In genomic region chr11:75458169-75458568, GRCm38 (mm10) we compare ENCODE assay signal across 8 mouse cellular contexts. TPM values are rescaled to one million over a fixed set of nuclear protein-coding genes. Genes with fewer than 3 reads are reported as not detected.
DNase-seq lines count a peak whose midpoint lies in the region; ATAC-seq and TF ChIP-seq lines count a peak whose summit lies in the region.

No protein-coding gene starts in this region.

- 25% methylated on average over 3 of the region's 3 CpGs for WGBS in hindbrain, embryonic 14.5 days
- WGBS in hindbrain, embryonic 13.5 days = 20% methylated on average over 3 of the region's 3 CpGs
- WGBS in bone marrow, adult 2 months = 23% methylated on average over 3 of the region's 3 CpGs
- 23% methylated on average over 3 of the region's 3 CpGs for WGBS in intestine, postnatal 0 days

- peak; percentile 90 to 94 for TF ChIP-seq CTCF in CH12.LX (conservative IDR thresholded peaks at IDR 0.05 in 1 of 2, IDR thresholded peaks at IDR 0.05 in 1 of 2; ENCODE audit: low read depth in 2 of 2, low read length in 2 of 2)
- TF ChIP-seq CTCF in bone marrow, adult 2 months (IDR thresholded peaks at IDR 0.05; ENCODE audit: control insufficient read depth, insufficient read depth, low read length) = peak; percentile 30; the same call in 1 of the 2 replicates
- peak; percentile 84 for TF ChIP-seq CTCF in intestine, postnatal 0 days (IDR thresholded peaks at IDR 0.05; ENCODE audit: low read depth)

- peak; percentile 45 for DNase-seq in hindbrain, embryonic 14.5 days (ENCODE audit: low spot score)
- DNase-seq in CH12.LX (ENCODE audit: extremely low read depth) = peak; percentile 84
- peak; percentile 59 for DNase-seq in retina, postnatal 1 day
- no peak for DNase-seq in right cerebral cortex, adult 18-20 months
- DNase-seq in left cerebral cortex, postnatal 25 days (ENCODE audit: low spot score in 2 of 2) = no peak

- no peaks in the 10 kb centered on the region for H3K27me3 ChIP-seq in hindbrain, embryonic 14.5 days (ENCODE audit: control insufficient read depth, insufficient read depth, low read length)
- no peaks in the 10 kb centered on the region for H3K27me3 ChIP-seq in hindbrain, embryonic 13.5 days
- no peaks in the 10 kb centered on the region for H3K27me3 ChIP-seq in CH12.LX (replicated peaks)
- no peaks in the 10 kb centered on the region for H3K27me3 ChIP-seq in intestine, postnatal 0 days (replicated peaks; ENCODE audit: control insufficient read depth, insufficient read depth, low read length)

- no peak overlapping the region for H3K27ac ChIP-seq in hindbrain, embryonic 14.5 days
- H3K27ac ChIP-seq in hindbrain, embryonic 13.5 days = no peak overlapping the region
- peak overlapping the region; percentile 98 for H3K27ac ChIP-seq in CH12.LX (ENCODE audit: insufficient read depth, low read depth)
- peak overlapping the region; percentile 92; the same call in 1 of the 2 replicates for H3K27ac ChIP-seq in bone marrow, adult 2 months (ENCODE audit: control insufficient read depth, insufficient read depth, low read depth, low read length, poor library complexity)
- no peak overlapping the region for H3K27ac ChIP-seq in intestine, postnatal 0 days (ENCODE audit: low read depth, low read length)

- no peak; the same call in 1 of the 2 replicates for TF ChIP-seq POLR2A in CH12.LX (IDR thresholded peaks at IDR 0.05; ENCODE audit: low read depth, low read length)
- TF ChIP-seq POLR2A in bone marrow, adult 2 months (IDR thresholded peaks at IDR 0.05; ENCODE audit: borderline replicate concordance, control insufficient read depth, low read depth, low read length) = no peak

- H3K36me3 ChIP-seq in hindbrain, embryonic 14.5 days (replicated peaks; ENCODE audit: control insufficient read depth, insufficient read depth) = no peaks in the 10 kb centered on the region
- no peaks in the 10 kb centered on the region for H3K36me3 ChIP-seq in hindbrain, embryonic 13.5 days
- H3K36me3 ChIP-seq in CH12.LX (replicated peaks in 1 of 2; ENCODE audit: control insufficient read depth in 1 of 2, insufficient read depth in 1 of 2, low read length in 1 of 2) = peaks cover 0 to under 1% of the 10 kb centered on the region in 2 experiments
- no peaks in the 10 kb centered on the region for H3K36me3 ChIP-seq in intestine, postnatal 0 days (ENCODE audit: control insufficient read depth, insufficient read depth)

- dilution Hi-C loops in CH12.LX (cut with MboI; ENCODE audit: extremely low pct_ligation_motif_present, extremely low pct_unique_long_range_greater_than_20kb, low sequenced_read_pairs) = no loop called here

- H3K4me2 ChIP-seq in hindbrain, embryonic 14.5 days (replicated peaks) = no peak overlapping the region
- no peak overlapping the region for H3K4me2 ChIP-seq in hindbrain, embryonic 13.5 days
- H3K4me2 ChIP-seq in CH12.LX (ENCODE audit: insufficient read depth, low read depth, poor library complexity, severe bottlenecking) = peak overlapping the region; percentile 97
- H3K4me2 ChIP-seq in intestine, postnatal 0 days (replicated peaks; ENCODE audit: low read depth) = no peak overlapping the region

- no peak; the same call in 1 of the 2 replicates for TF ChIP-seq EP300 in CH12.LX (IDR thresholded peaks at IDR 0.05; ENCODE audit: low read length)

- TF ChIP-seq RAD21 in CH12.LX (IDR thresholded peaks at IDR 0.05; ENCODE audit: low read depth, low read length) = peak; percentile 65

- no peak overlapping the region for H3K9ac ChIP-seq in hindbrain, embryonic 14.5 days
- no peak overlapping the region for H3K9ac ChIP-seq in hindbrain, embryonic 13.5 days
- peak overlapping the region; percentile 71 for H3K9ac ChIP-seq in CH12.LX (ENCODE audit: insufficient read depth, low read depth)
- 0 out of 2 replicates have a peak overlapping the region, but pooled peaks have one; percentile 11 for H3K9ac ChIP-seq in intestine, postnatal 0 days (ENCODE audit: low read depth, low read length)

- H3K4me1 ChIP-seq in hindbrain, embryonic 14.5 days (replicated peaks; ENCODE audit: control insufficient read depth, insufficient read depth, low read length) = peaks cover 32% of the 10 kb centered on the region
- peaks cover 47% of the 10 kb centered on the region for H3K4me1 ChIP-seq in hindbrain, embryonic 13.5 days (replicated peaks)
- H3K4me1 ChIP-seq in CH12.LX (ENCODE audit: control insufficient read depth in 1 of 2, insufficient read depth in 2 of 2) = peaks cover 32 to 76% of the 10 kb centered on the region in 2 experiments
- peaks cover 14% of the 10 kb centered on the region for H3K4me1 ChIP-seq in bone marrow, adult 2 months (ENCODE audit: control insufficient read depth, insufficient read depth, low read length)
- 0 out of 2 replicates have a peak, but pooled peaks cover 3% of the 10 kb centered on the region for H3K4me1 ChIP-seq in intestine, postnatal 0 days (replicated peaks; ENCODE audit: control insufficient read depth, insufficient read depth, low read length)

- intact Hi-C loops in left cerebral cortex, postnatal 25 days (cut with DNase I) = no loop called here

- H3K79me2 ChIP-seq in CH12.LX (replicated peaks; ENCODE audit: control insufficient read depth, extremely low read depth, insufficient read depth, poor library complexity, severe bottlenecking) = peaks cover 10% of the 10 kb centered on the region; the same call in 1 of the 2 replicates

- no peaks in the 10 kb centered on the region for H3K9me3 ChIP-seq in hindbrain, embryonic 14.5 days (ENCODE audit: control insufficient read depth, low read length)
- H3K9me3 ChIP-seq in hindbrain, embryonic 13.5 days = no peaks in the 10 kb centered on the region
- H3K9me3 ChIP-seq in CH12.LX (replicated peaks; ENCODE audit: low read length) = no peaks in the 10 kb centered on the region
- no peaks in the 10 kb centered on the region for H3K9me3 ChIP-seq in intestine, postnatal 0 days (ENCODE audit: control insufficient read depth)

- ATAC-seq in hindbrain, embryonic 14.5 days (ENCODE audit: low FRiP score) = no peak
- no peak for ATAC-seq in hindbrain, embryonic 13.5 days (ENCODE audit: low FRiP score)
- ATAC-seq in intestine, postnatal 0 days = no peak

- in situ Hi-C loops in CH12.LX (cut with MboI; ENCODE audit: low pct_ligation_motif_present, low pct_unique_long_range_greater_than_20kb, low sequenced_read_pairs) = loop anchor here (5.0 kb wide), 1 partner anchor 46 kb away; no protein-coding TSS in a partner anchor

- no peak overlapping the region for H3K4me3 ChIP-seq in hindbrain, embryonic 14.5 days (replicated peaks; ENCODE audit: low read length)
- H3K4me3 ChIP-seq in hindbrain, embryonic 13.5 days = no peak overlapping the region
- H3K4me3 ChIP-seq in CH12.LX (replicated peaks in 1 of 3; ENCODE audit: low read depth in 2 of 3, low read length in 2 of 3, poor library complexity in 1 of 3) = no peak overlapping the region
- H3K4me3 ChIP-seq in bone marrow, adult 2 months (replicated peaks; ENCODE audit: control insufficient read depth, low read depth, low read length) = no peak overlapping the region
- no peak overlapping the region for H3K4me3 ChIP-seq in intestine, postnatal 0 days (ENCODE audit: low read depth, low read length)

RNA-seq across cellular contexts. Expression of gene Tlcd2, which starts 3.3 kb away (rescaled TPM):
- 1.6 and 4.5 TPM in 2 replicates for polyA plus RNA-seq in hindbrain, embryonic 14.5 days (2014; fragmentation: Nextera tagmentation; extraction: Ambion mirVana)
- 2.7 and 3.4 TPM in 2 replicates for polyA plus RNA-seq in hindbrain, embryonic 13.5 days (2015; fragmentation: Nextera tagmentation; extraction: Ambion mirVana)
- total RNA-seq in CH12.LX (2012; rRNA removed) (0.17 and 0.81 TPM in 2 replicates), CH12.LX (2014; rRNA removed) (not detected in 2 replicates)
- polyA plus RNA-seq in CH12.LX (2012; ENCODE audit: insufficient read length, low read depth) = 0.40 and 0.86 TPM in 2 replicates
- 1.2 and 5.0 TPM in 2 replicates for polyA plus RNA-seq in bone marrow, adult 2 months (2011; ENCODE audit: insufficient read depth, insufficient read length, low replicate concordance, missing spikeins)
- 52.7 and 53.9 TPM in 2 replicates for polyA plus RNA-seq in intestine, postnatal 0 days (2015; fragmentation: Nextera tagmentation; extraction: Ambion mirVana)
- total RNA-seq in left cerebral cortex, postnatal 25 days (2021) = under 1 TPM; 0.69 to 0.80 TPM

RNA-seq across cellular contexts. Expression of gene Wdr81, which starts 3.7 kb away (rescaled TPM):
- polyA plus RNA-seq in hindbrain, embryonic 14.5 days (2014; fragmentation: Nextera tagmentation; extraction: Ambion mirVana) = 6.5 and 7.9 TPM in 2 replicates
- polyA plus RNA-seq in hindbrain, embryonic 13.5 days (2015; fragmentation: Nextera tagmentation; extraction: Ambion mirVana) = 6.2 and 7.1 TPM in 2 replicates
- 14.3 and 16.3 TPM in 2 replicates for total RNA-seq in CH12.LX (2012; rRNA removed)
- total RNA-seq in CH12.LX (2014; rRNA removed) = 3.0 and 3.1 TPM in 2 replicates
- 12.7 and 13.7 TPM in 2 replicates for polyA plus RNA-seq in CH12.LX (2012; ENCODE audit: insufficient read length, low read depth)
- polyA plus RNA-seq in bone marrow, adult 2 months (2011; ENCODE audit: insufficient read depth, insufficient read length, low replicate concordance, missing spikeins) = 21.0 and 33.5 TPM in 2 replicates
- polyA plus RNA-seq in intestine, postnatal 0 days (2015; fragmentation: Nextera tagmentation; extraction: Ambion mirVana) = 8.8 and 9.9 TPM in 2 replicates
- 10 to 100 TPM; 17.4 to 18.7 TPM for total RNA-seq in left cerebral cortex, postnatal 25 days (2021)

RNA-seq across cellular contexts. Expression of gene Serpinf2, which starts 18.8 kb away (rescaled TPM):
- polyA plus RNA-seq in hindbrain, embryonic 14.5 days (2014; fragmentation: Nextera tagmentation; extraction: Ambion mirVana) = not detected in 2 replicates
- 0.12 TPM in 1 of 2 replicates, not detected in the other for polyA plus RNA-seq in hindbrain, embryonic 13.5 days (2015; fragmentation: Nextera tagmentation; extraction: Ambion mirVana)
- total RNA-seq in CH12.LX (2012; rRNA removed) (0.08 TPM in 1 of 2 replicates, not detected in the other), CH12.LX (2014; rRNA removed) (0.11 TPM in 1 of 2 replicates, not detected in the other)
- polyA plus RNA-seq in CH12.LX (2012; ENCODE audit: insufficient read length, low read depth) = 0.26 TPM in 1 of 2 replicates, not detected in the other
- 0.70 and 2.2 TPM in 2 replicates for polyA plus RNA-seq in bone marrow, adult 2 months (2011; ENCODE audit: insufficient read depth, insufficient read length, low replicate concordance, missing spikeins)
- 2.7 and 4.0 TPM in 2 replicates for polyA plus RNA-seq in intestine, postnatal 0 days (2015; fragmentation: Nextera tagmentation; extraction: Ambion mirVana)
- not detected for total RNA-seq in left cerebral cortex, postnatal 25 days (2021)

RNA-seq across cellular contexts. Expression of gene Prpf8, which starts 28.4 kb away (rescaled TPM):
- 74.5 and 83.2 TPM in 2 replicates for polyA plus RNA-seq in hindbrain, embryonic 14.5 days (2014; fragmentation: Nextera tagmentation; extraction: Ambion mirVana)
- polyA plus RNA-seq in hindbrain, embryonic 13.5 days (2015; fragmentation: Nextera tagmentation; extraction: Ambion mirVana) = 49.2 and 51.8 TPM in 2 replicates
- total RNA-seq in CH12.LX (2012; rRNA removed) (246 and 255 TPM in 2 replicates), CH12.LX (2014; rRNA removed) (168 and 187 TPM in 2 replicates)
- polyA plus RNA-seq in CH12.LX (2012; ENCODE audit: insufficient read length, low read depth) = 298 and 345 TPM in 2 replicates
- polyA plus RNA-seq in bone marrow, adult 2 months (2011; ENCODE audit: insufficient read depth, insufficient read length, low replicate concordance, missing spikeins) = 18.5 and 35.4 TPM in 2 replicates
- 15.4 and 15.5 TPM in 2 replicates for polyA plus RNA-seq in intestine, postnatal 0 days (2015; fragmentation: Nextera tagmentation; extraction: Ambion mirVana)
- total RNA-seq in left cerebral cortex, postnatal 25 days (2021) = 100 to 1,000 TPM; 120 to 127 TPM

RNA-seq across cellular contexts. Expression of gene Serpinf1, which starts 35.7 kb away (rescaled TPM):
- 49.9 and 66.1 TPM in 2 replicates for polyA plus RNA-seq in hindbrain, embryonic 14.5 days (2014; fragmentation: Nextera tagmentation; extraction: Ambion mirVana)
- 55.4 and 63.1 TPM in 2 replicates for polyA plus RNA-seq in hindbrain, embryonic 13.5 days (2015; fragmentation: Nextera tagmentation; extraction: Ambion mirVana)
- 26.0 and 30.3 TPM in 2 replicates for total RNA-seq in CH12.LX (2012; rRNA removed)
- total RNA-seq in CH12.LX (2014; rRNA removed) = 56.5 and 58.4 TPM in 2 replicates
- 119 and 131 TPM in 2 replicates for polyA plus RNA-seq in CH12.LX (2012; ENCODE audit: insufficient read length, low read depth)
- 16.7 and 18.3 TPM in 2 replicates for polyA plus RNA-seq in bone marrow, adult 2 months (2011; ENCODE audit: insufficient read depth, insufficient read length, low replicate concordance, missing spikeins)
- polyA plus RNA-seq in intestine, postnatal 0 days (2015; fragmentation: Nextera tagmentation; extraction: Ambion mirVana) = 20.7 and 21.4 TPM in 2 replicates
- 10 to 100 TPM; 16.7 to 17.3 TPM for total RNA-seq in left cerebral cortex, postnatal 25 days (2021)

Comparison
In these comparisons a context has a peak if more than half of its experiments do, and no peak if none do; other contexts are left out.
1. DNase-seq: peak in hindbrain, embryonic 14.5 days (single experiment), CH12.LX (single experiment) and retina, postnatal 1 day (single experiment); none in right cerebral cortex, adult 18-20 months (single experiment) and left cerebral cortex, postnatal 25 days (0 of 2).
2. H3K27ac ChIP-seq: peak in CH12.LX (single experiment) and bone marrow, adult 2 months (single experiment); none in hindbrain, embryonic 14.5 days (single experiment), hindbrain, embryonic 13.5 days (single experiment) and intestine, postnatal 0 days (single experiment).
3. H3K9ac ChIP-seq: peak in CH12.LX (single experiment) and intestine, postnatal 0 days (single experiment); none in hindbrain, embryonic 14.5 days (single experiment) and hindbrain, embryonic 13.5 days (single experiment).
4. CTCF ChIP-seq: peak in every context shown above with its lines; median percentile 92 in CH12.LX; 84 in intestine, postnatal 0 days; 30 in bone marrow, adult 2 months.